Mouse (Mus musculus): ENCODE measurements around the gene P2ry6. TPM values are rescaled to one million over a fixed set of nuclear protein-coding genes. Genes with fewer than 3 reads are reported as not detected.

The P2ry6 gene
- polyA plus RNA-seq, 1 experiment from 2014 or later = 2.0 TPM

DNA sequence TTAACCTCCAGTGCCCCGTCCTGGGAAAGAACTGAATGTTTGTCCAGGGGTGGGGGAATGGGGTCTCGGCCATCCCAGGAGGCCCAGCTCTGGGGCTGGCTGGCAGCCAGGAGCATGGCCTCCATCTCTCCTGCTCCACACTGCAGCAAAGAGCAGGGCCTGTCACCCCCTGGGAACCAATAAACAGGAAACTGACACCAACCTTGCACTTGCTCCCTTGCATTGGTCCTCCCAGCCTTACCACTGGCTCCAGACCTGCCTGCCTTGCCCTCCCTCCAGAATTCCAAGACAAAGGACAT, 54.7 kb downstream of the P2ry6 start:
- H3K9ac ChIP-seq (ENCODE audit: low read length) = no peak overlapping the region
- peaks cover 33% of the 10 kb centered on the region for H3K4me1 ChIP-seq (ENCODE audit: control insufficient read depth, insufficient read depth, low read length)
- no peak overlapping the region for H3K4me2 ChIP-seq (ENCODE audit: low read depth)
- ATAC-seq (ENCODE audit: insufficient read depth, low FRiP score, low TSS enrichment) (no peak), DNase-seq (ENCODE audit: low spot score) (peak; percentile 62)
- no peaks in the 10 kb centered on the region for H3K9me3 ChIP-seq (ENCODE audit: control insufficient read depth, low read length)
- 5% methylated on average over 2 of the region's 2 CpGs for WGBS
- H3K36me3 ChIP-seq (ENCODE audit: control insufficient read depth, insufficient read depth, low read length) = peaks cover 9% of the 10 kb centered on the region; the same call in 1 of the 2 replicates
- no peak overlapping the region; the same call in 1 of the 2 replicates for H3K27ac ChIP-seq (ENCODE audit: low read depth, low read length)
- no peaks in the 10 kb centered on the region for H3K27me3 ChIP-seq (ENCODE audit: control insufficient read depth, insufficient read depth, low read length)
- H3K4me3 ChIP-seq (ENCODE audit: low read depth, low read length) = no peak overlapping the region

DNA sequence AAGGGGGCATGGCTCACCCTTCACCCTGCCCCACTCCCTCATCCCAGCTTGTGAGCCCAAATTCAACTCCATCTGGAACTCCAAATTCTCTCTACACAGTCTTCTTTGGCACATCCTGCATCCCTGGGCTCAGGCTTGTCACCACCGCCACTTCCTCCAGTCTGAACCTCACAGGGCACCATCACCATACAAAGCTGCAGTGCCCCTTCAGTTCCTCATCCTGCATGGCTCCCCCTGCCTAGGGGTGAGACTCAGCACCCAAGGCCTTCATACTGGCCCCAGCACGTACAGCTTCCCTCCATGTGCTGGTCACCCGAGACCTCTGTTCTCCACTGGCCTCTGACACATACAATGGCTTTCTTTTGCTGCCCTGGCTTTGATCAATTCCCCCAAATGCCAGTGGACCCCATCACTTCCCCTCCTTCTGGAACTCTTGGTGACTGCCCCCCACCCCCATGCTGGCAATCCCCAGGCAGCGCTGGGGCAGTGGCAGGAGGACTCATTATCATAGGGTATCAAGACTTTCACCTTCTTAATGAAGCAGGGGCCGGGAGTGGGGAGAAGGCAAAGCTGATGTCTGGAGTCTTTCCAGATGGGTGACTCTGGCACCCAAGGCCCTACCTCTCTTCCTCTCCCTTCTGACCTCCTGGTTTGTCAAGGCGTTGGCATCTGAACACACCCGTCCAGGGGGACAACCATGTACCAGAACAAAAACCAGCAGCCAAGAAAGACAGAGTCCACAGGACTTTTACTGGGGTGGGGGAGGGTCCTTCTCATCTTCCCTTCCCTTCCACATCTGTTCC, 55.2 kb downstream of the P2ry6 start:
- peaks cover 28% of the 10 kb centered on the region for H3K4me1 ChIP-seq (ENCODE audit: control insufficient read depth, insufficient read depth, low read length)
- no peak overlapping the region for H3K4me3 ChIP-seq (ENCODE audit: low read depth, low read length)
- peak overlapping the region; percentile 7; the same call in 1 of the 2 replicates for H3K4me2 ChIP-seq (ENCODE audit: low read depth)
- H3K27ac ChIP-seq (ENCODE audit: low read depth, low read length) = no peak overlapping the region; the same call in 1 of the 2 replicates
- ATAC-seq (ENCODE audit: insufficient read depth, low FRiP score, low TSS enrichment) = no peak
- no peaks in the 10 kb centered on the region for H3K9me3 ChIP-seq (ENCODE audit: control insufficient read depth, low read length)
- H3K9ac ChIP-seq (ENCODE audit: low read length) = no peak overlapping the region
- H3K36me3 ChIP-seq (ENCODE audit: control insufficient read depth, insufficient read depth, low read length) = peaks cover 9% of the 10 kb centered on the region; the same call in 1 of the 2 replicates
- DNase-seq (ENCODE audit: low spot score) = no peak
- 39% methylated on average over 7 of the region's 7 CpGs for WGBS
- no peaks in the 10 kb centered on the region for H3K27me3 ChIP-seq (ENCODE audit: control insufficient read depth, insufficient read depth, low read length)

DNA sequence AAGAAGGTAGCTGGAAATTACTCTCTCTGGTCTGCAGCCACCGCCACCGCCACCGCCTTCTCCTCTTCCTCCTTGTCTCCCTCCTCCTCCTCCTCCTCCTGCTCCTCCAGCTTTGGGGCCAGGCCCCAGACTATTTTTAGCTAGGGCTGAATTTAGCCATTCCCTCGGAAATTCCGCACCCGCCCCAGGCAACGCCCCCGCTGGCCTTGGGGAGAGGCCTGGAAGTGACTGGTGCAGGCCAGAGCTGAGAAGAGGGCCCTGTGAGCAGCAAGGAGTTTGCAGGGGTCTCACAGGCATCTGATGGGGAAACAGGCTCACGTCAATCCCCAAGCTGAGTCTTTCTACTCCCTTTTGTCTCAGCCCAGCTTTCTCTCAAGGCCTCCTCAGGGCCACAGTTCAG, 56.3 kb downstream of the P2ry6 start:
- ATAC-seq (ENCODE audit: insufficient read depth, low FRiP score, low TSS enrichment) = no peak
- H3K27me3 ChIP-seq (ENCODE audit: control insufficient read depth, insufficient read depth, low read length) = no peaks in the 10 kb centered on the region
- H3K4me1 ChIP-seq (ENCODE audit: control insufficient read depth, insufficient read depth, low read length) = peaks cover 22% of the 10 kb centered on the region
- WGBS = 46% methylated on average over 9 of the region's 9 CpGs
- H3K4me2 ChIP-seq (ENCODE audit: low read depth) = no peak overlapping the region
- H3K27ac ChIP-seq (ENCODE audit: low read depth, low read length) = 0 out of 2 replicates have a peak overlapping the region, but pooled peaks have one; percentile 8
- H3K9ac ChIP-seq (ENCODE audit: low read length) = no peak overlapping the region
- H3K9me3 ChIP-seq (ENCODE audit: control insufficient read depth, low read length) = no peaks in the 10 kb centered on the region
- no peak overlapping the region for H3K4me3 ChIP-seq (ENCODE audit: low read depth, low read length)
- peaks cover 9% of the 10 kb centered on the region; the same call in 1 of the 2 replicates for H3K36me3 ChIP-seq (ENCODE audit: control insufficient read depth, insufficient read depth, low read length)
- no peak for DNase-seq (ENCODE audit: low spot score)

GRCm38 (mm10) chr7:100917751-100918150, 56.7 kb downstream of the P2ry6 start:
- no peaks in the 10 kb centered on the region for H3K27me3 ChIP-seq (ENCODE audit: control insufficient read depth, insufficient read depth, low read length)
- H3K4me3 ChIP-seq (ENCODE audit: low read depth, low read length) = no peak overlapping the region
- DNase-seq (ENCODE audit: low spot score) (no peak), ATAC-seq (ENCODE audit: insufficient read depth, low FRiP score, low TSS enrichment) (no peak)
- H3K4me1 ChIP-seq (ENCODE audit: control insufficient read depth, insufficient read depth, low read length) = peaks cover 24% of the 10 kb centered on the region
- H3K9ac ChIP-seq (ENCODE audit: low read length) = no peak overlapping the region
- H3K4me2 ChIP-seq (ENCODE audit: low read depth) = no peak overlapping the region
- H3K36me3 ChIP-seq (ENCODE audit: control insufficient read depth, insufficient read depth, low read length) = peaks cover 9% of the 10 kb centered on the region; the same call in 1 of the 2 replicates
- H3K9me3 ChIP-seq (ENCODE audit: control insufficient read depth, low read length) = no peaks in the 10 kb centered on the region
- no peak overlapping the region for H3K27ac ChIP-seq (ENCODE audit: low read depth, low read length)
- WGBS = 72% methylated on average over 6 of the region's 6 CpGs

GRCm38 (mm10) chr7:100916526-100916925, 57.9 kb downstream of the P2ry6 start:
- no peak overlapping the region for H3K9ac ChIP-seq (ENCODE audit: low read length)
- no peaks in the 10 kb centered on the region for H3K9me3 ChIP-seq (ENCODE audit: control insufficient read depth, low read length)
- no peaks in the 10 kb centered on the region for H3K27me3 ChIP-seq (ENCODE audit: control insufficient read depth, insufficient read depth, low read length)
- ATAC-seq (ENCODE audit: insufficient read depth, low FRiP score, low TSS enrichment) (no peak), DNase-seq (ENCODE audit: low spot score) (no peak)
- no peak overlapping the region for H3K4me2 ChIP-seq (ENCODE audit: low read depth)
- H3K4me3 ChIP-seq (ENCODE audit: low read depth, low read length) = no peak overlapping the region
- 86% methylated on average over 6 of the region's 6 CpGs for WGBS
- H3K36me3 ChIP-seq (ENCODE audit: control insufficient read depth, insufficient read depth, low read length) = peaks cover 9% of the 10 kb centered on the region; the same call in 1 of the 2 replicates
- H3K27ac ChIP-seq (ENCODE audit: low read depth, low read length) = no peak overlapping the region
- H3K4me1 ChIP-seq (ENCODE audit: control insufficient read depth, insufficient read depth, low read length) = peaks cover 26% of the 10 kb centered on the region

DNA sequence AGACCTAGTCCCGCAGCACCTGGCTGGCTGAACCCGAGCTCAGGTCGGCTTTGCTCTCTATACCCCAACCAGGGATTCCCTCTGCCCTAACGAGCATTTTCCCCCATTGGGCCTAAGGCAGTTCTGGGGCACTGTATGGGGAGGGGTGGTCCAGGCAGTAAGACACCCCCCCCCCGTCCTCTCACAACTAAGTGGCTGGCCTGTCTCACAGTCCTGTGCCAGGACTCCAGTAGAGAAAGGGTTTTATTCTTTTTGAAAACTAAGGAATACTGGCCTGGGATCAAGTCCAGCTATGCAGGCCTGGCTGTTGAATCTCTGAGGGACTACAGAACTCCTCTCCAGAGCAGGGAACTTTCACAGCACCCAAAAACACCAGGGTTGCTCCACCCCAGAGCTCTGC, 59.2 kb downstream of the P2ry6 start:
- Histone ChIP-seq H3K36me3 (ENCODE audit: control insufficient read depth, insufficient read depth, low read length) (peaks cover 9% of the 10 kb centered on the region; the same call in 1 of the 2 replicates), H3K9me3 (ENCODE audit: control insufficient read depth, low read length) (no peaks in the 10 kb centered on the region), H3K4me3 (ENCODE audit: low read depth, low read length) (no peak overlapping the region), H3K27ac (ENCODE audit: low read depth, low read length) (no peak overlapping the region), H3K4me2 (ENCODE audit: low read depth) (no peak overlapping the region), H3K27me3 (ENCODE audit: control insufficient read depth, insufficient read depth, low read length) (no peaks in the 10 kb centered on the region), H3K9ac (ENCODE audit: low read length) (no peak overlapping the region), H3K4me1 (ENCODE audit: control insufficient read depth, insufficient read depth, low read length) (peaks cover 33% of the 10 kb centered on the region)
- DNase-seq (ENCODE audit: low spot score) = no peak
- 89% methylated on average over 5 of the region's 5 CpGs for WGBS
- ATAC-seq (ENCODE audit: insufficient read depth, low FRiP score, low TSS enrichment) = no peak

DNA sequence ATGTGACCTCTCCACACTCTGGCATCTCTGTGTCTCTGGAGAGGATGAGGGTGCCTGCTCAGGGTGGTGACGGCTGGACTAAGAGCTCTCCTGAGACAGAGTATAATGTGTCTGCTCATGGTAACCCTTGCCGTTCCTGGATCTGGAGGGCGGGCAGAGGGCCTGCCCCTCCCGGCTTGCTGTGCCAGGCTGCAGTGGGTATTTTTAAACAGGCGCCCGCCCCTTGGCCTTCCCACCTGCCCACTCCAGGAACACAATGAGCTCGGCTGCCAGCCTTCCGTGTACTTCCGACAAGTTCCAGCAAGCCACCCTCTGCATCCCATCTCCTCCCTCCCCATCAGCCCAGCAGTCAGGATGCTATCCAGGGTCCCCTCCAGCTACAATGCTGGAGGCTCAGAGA, 62.7 kb downstream of the P2ry6 start:
- WGBS = 48% methylated on average over 9 of the region's 9 CpGs
- H3K27me3 ChIP-seq (ENCODE audit: control insufficient read depth, insufficient read depth, low read length) = no peaks in the 10 kb centered on the region
- DNase-seq (ENCODE audit: low spot score) (no peak), ATAC-seq (ENCODE audit: insufficient read depth, low FRiP score, low TSS enrichment) (no peak)
- H3K27ac ChIP-seq (ENCODE audit: low read depth, low read length) = peak overlapping the region; percentile 35; the same call in 1 of the 2 replicates
- H3K4me1 ChIP-seq (ENCODE audit: control insufficient read depth, insufficient read depth, low read length) = peaks cover 21% of the 10 kb centered on the region
- no peaks in the 10 kb centered on the region for H3K9me3 ChIP-seq (ENCODE audit: control insufficient read depth, low read length)
- peaks cover 9% of the 10 kb centered on the region; the same call in 1 of the 2 replicates for H3K36me3 ChIP-seq (ENCODE audit: control insufficient read depth, insufficient read depth, low read length)
- no peak overlapping the region for H3K4me3 ChIP-seq (ENCODE audit: low read depth, low read length)
- no peak overlapping the region for H3K9ac ChIP-seq (ENCODE audit: low read length)
- no peak overlapping the region for H3K4me2 ChIP-seq (ENCODE audit: low read depth)

- 2% methylated on average over 2 of the region's 2 CpGs for WGBS
- no peaks in the 10 kb centered on the region for H3K9me3 ChIP-seq (ENCODE audit: control insufficient read depth, low read length)
- ATAC-seq (ENCODE audit: insufficient read depth, low FRiP score, low TSS enrichment) (no peak), DNase-seq (ENCODE audit: low spot score) (peak; percentile 69)
- no peaks in the 10 kb centered on the region for H3K27me3 ChIP-seq (ENCODE audit: control insufficient read depth, insufficient read depth, low read length)
- H3K4me3 ChIP-seq (ENCODE audit: low read depth, low read length) = no peak overlapping the region
- H3K27ac ChIP-seq (ENCODE audit: low read depth, low read length) = peak overlapping the region; percentile 35; the same call in 1 of the 2 replicates
- peaks cover 21% of the 10 kb centered on the region for H3K4me1 ChIP-seq (ENCODE audit: control insufficient read depth, insufficient read depth, low read length)
- H3K9ac ChIP-seq (ENCODE audit: low read length) = 0 out of 2 replicates have a peak overlapping the region, but pooled peaks have one; percentile 23
- peaks cover 6% of the 10 kb centered on the region; the same call in 1 of the 2 replicates for H3K36me3 ChIP-seq (ENCODE audit: control insufficient read depth, insufficient read depth, low read length)
- no peak overlapping the region for H3K4me2 ChIP-seq (ENCODE audit: low read depth)
These were observed 63.1 kb downstream of the P2ry6 start for GRCm38 (mm10) chr7:100911246-100911770.

- no peak overlapping the region for H3K9ac ChIP-seq (ENCODE audit: low read length)
- WGBS = 46% methylated on average over 8 of the region's 8 CpGs
- H3K4me2 ChIP-seq (ENCODE audit: low read depth) = no peak overlapping the region
- DNase-seq (ENCODE audit: low spot score) (no peak), ATAC-seq (ENCODE audit: insufficient read depth, low FRiP score, low TSS enrichment) (no peak)
- H3K36me3 ChIP-seq (ENCODE audit: control insufficient read depth, insufficient read depth, low read length) = no peaks in the 10 kb centered on the region
- H3K4me3 ChIP-seq (ENCODE audit: low read depth, low read length) = no peak overlapping the region
- no peaks in the 10 kb centered on the region for H3K9me3 ChIP-seq (ENCODE audit: control insufficient read depth, low read length)
- no peaks in the 10 kb centered on the region for H3K27me3 ChIP-seq (ENCODE audit: control insufficient read depth, insufficient read depth, low read length)
- H3K27ac ChIP-seq (ENCODE audit: low read depth, low read length) = no peak overlapping the region
- H3K4me1 ChIP-seq (ENCODE audit: control insufficient read depth, insufficient read depth, low read length) = peaks cover 21% of the 10 kb centered on the region
These were observed 65.9 kb downstream of the P2ry6 start for GRCm38 (mm10) chr7:100908567-100908966.

Measured in neural tube, embryonic 11.5 days (tissue).